ENCODE assay signal across 27 mouse cellular contexts in genomic region chr2:76051385-76051784, GRCm38 (mm10).
DNase-seq lines count a peak whose midpoint lies in the region; ATAC-seq and TF ChIP-seq lines count a peak whose summit lies in the region.
"Had no signal": no experiment of that assay in that cellular context is flagged by ENCODE, and none has a peak within 500 bp of the region (broad histone marks: within the 10 kb centered on the region; RNA-seq: fewer than 3 reads in every experiment).

No protein-coding gene starts in this region.

- 82% methylated on average over 11 of the region's 11 CpGs for WGBS in forebrain, embryonic 15.5 days
- WGBS in forebrain, embryonic 16.5 days = 78% methylated on average over 11 of the region's 11 CpGs
- 32% methylated on average over 11 of the region's 11 CpGs for WGBS in kidney, embryonic 16.5 days
- WGBS in kidney, embryonic 14.5 days = 37% methylated on average over 11 of the region's 11 CpGs
- 48% methylated on average over 11 of the region's 11 CpGs for WGBS in lung, postnatal 0 days
- WGBS in stomach, postnatal 0 days = 54% methylated on average over 11 of the region's 11 CpGs

- no peak for ATAC-seq in forebrain, embryonic 15.5 days (replicated peaks)
- ATAC-seq in forebrain, embryonic 16.5 days = no peak
- ATAC-seq in kidney, embryonic 16.5 days (ENCODE audit: low FRiP score, low TSS enrichment) = 0 out of 2 replicates have a peak, but pooled peaks have one; percentile 65
- no peak; the same call in 1 of the 2 replicates for ATAC-seq in kidney, embryonic 14.5 days (ENCODE audit: low FRiP score, low TSS enrichment)
- ATAC-seq in lung, postnatal 0 days = peak; percentile 35; the same call in 1 of the 2 replicates
- ATAC-seq in stomach, postnatal 0 days (ENCODE audit: low FRiP score, low TSS enrichment) = no peak
- ATAC-seq: liver, embryonic 12.5 days; liver, postnatal 0 days; Patski had no signal

- peak; percentile 24 for DNase-seq in lung, postnatal 0 days (ENCODE audit: low spot score)
- DNase-seq in lung, postnatal 36 days = no peak
- no peak for DNase-seq in stomach, postnatal 0 days (ENCODE audit: low spot score)
- DNase-seq: adrenal gland, postnatal 10 days; cerebellum, adult 11 months; cerebellum, adult 9-10 months; cerebellum, postnatal 36 days; embryo, embryonic 11 days; heart, adult 2 months; heart, postnatal 10 days; liver, postnatal 0 days; thymus, postnatal 4 days had no signal

- no peaks in the 10 kb centered on the region for H3K4me1 ChIP-seq in forebrain, embryonic 15.5 days
- peaks cover 7% of the 10 kb centered on the region; the same call in 1 of the 2 replicates for H3K4me1 ChIP-seq in forebrain, embryonic 16.5 days (replicated peaks; ENCODE audit: control insufficient read depth, insufficient read depth, low read length)
- H3K4me1 ChIP-seq in kidney, embryonic 16.5 days (ENCODE audit: insufficient read depth, low read length) = 0 out of 2 replicates have a peak, but pooled peaks cover 8% of the 10 kb centered on the region
- H3K4me1 ChIP-seq in kidney, embryonic 14.5 days (ENCODE audit: control insufficient read depth, insufficient read depth, low read length) = no peaks in the 10 kb centered on the region
- H3K4me1 ChIP-seq in lung, postnatal 0 days (ENCODE audit: insufficient read depth, low read depth, low read length) = no peaks in the 10 kb centered on the region
- H3K4me1 ChIP-seq in stomach, postnatal 0 days (replicated peaks; ENCODE audit: control insufficient read depth, insufficient read depth) = no peaks in the 10 kb centered on the region
- H3K4me1 ChIP-seq: embryonic facial prominence, embryonic 12.5 days; liver, embryonic 12.5 days; megakaryocyte, embryonic 14.5 days; midbrain, embryonic 12.5 days; neural tube, embryonic 12.5 days had no signal

- no peak overlapping the region for H3K4me3 ChIP-seq in forebrain, embryonic 15.5 days
- H3K4me3 ChIP-seq in forebrain, embryonic 16.5 days (replicated peaks; ENCODE audit: low read length) = no peak overlapping the region
- H3K4me3 ChIP-seq in kidney, embryonic 16.5 days (ENCODE audit: low read length) = no peak overlapping the region
- no peak overlapping the region for H3K4me3 ChIP-seq in kidney, embryonic 14.5 days (ENCODE audit: low read length)
- no peak overlapping the region for H3K4me3 ChIP-seq in lung, postnatal 0 days (ENCODE audit: low read depth, low read length)
- no peak overlapping the region for H3K4me3 ChIP-seq in stomach, postnatal 0 days (ENCODE audit: low read depth, low read length)
- H3K4me3 ChIP-seq: embryonic facial prominence, embryonic 12.5 days; heart, adult 2 months; heart, embryonic 13.5 days; hindbrain, embryonic 15.5 days; layer of hippocampus, adult 2 months; left cerebral cortex, adult 2 months; liver, embryonic 12.5 days; megakaryocyte, embryonic 14.5 days; midbrain, embryonic 12.5 days; myocyte; neural tube, embryonic 12.5 days had no signal

- H3K4me2 ChIP-seq in forebrain, embryonic 15.5 days (replicated peaks) = no peak overlapping the region
- H3K4me2 ChIP-seq in forebrain, embryonic 16.5 days (ENCODE audit: low read length) = no peak overlapping the region
- H3K4me2 ChIP-seq in kidney, embryonic 16.5 days (replicated peaks; ENCODE audit: low read depth, low read length) = 0 out of 2 replicates have a peak overlapping the region, but pooled peaks have one; percentile 18
- no peak overlapping the region for H3K4me2 ChIP-seq in kidney, embryonic 14.5 days (replicated peaks; ENCODE audit: low read depth, low read length)
- H3K4me2 ChIP-seq in lung, postnatal 0 days (replicated peaks; ENCODE audit: low read depth, low read length) = no peak overlapping the region
- no peak overlapping the region for H3K4me2 ChIP-seq in stomach, postnatal 0 days (replicated peaks; ENCODE audit: low read depth)
- H3K4me2 ChIP-seq: embryonic facial prominence, embryonic 12.5 days; heart, embryonic 13.5 days; hindbrain, embryonic 15.5 days; liver, embryonic 12.5 days; midbrain, embryonic 12.5 days; neural tube, embryonic 12.5 days had no signal

- H3K27me3 ChIP-seq in forebrain, embryonic 15.5 days = no peaks in the 10 kb centered on the region
- H3K27me3 ChIP-seq in forebrain, embryonic 16.5 days (replicated peaks; ENCODE audit: control insufficient read depth, insufficient read depth, low read length) = no peaks in the 10 kb centered on the region
- no peaks in the 10 kb centered on the region for H3K27me3 ChIP-seq in kidney, embryonic 16.5 days (ENCODE audit: insufficient read depth, low read length)
- H3K27me3 ChIP-seq in kidney, embryonic 14.5 days (ENCODE audit: control insufficient read depth, insufficient read depth, low read length) = no peaks in the 10 kb centered on the region
- H3K27me3 ChIP-seq in lung, postnatal 0 days (replicated peaks; ENCODE audit: insufficient read depth, low read length) = no peaks in the 10 kb centered on the region
- H3K27me3 ChIP-seq in stomach, postnatal 0 days (ENCODE audit: control insufficient read depth, insufficient read depth, low read length) = no peaks in the 10 kb centered on the region
- H3K27me3 ChIP-seq: embryonic facial prominence, embryonic 12.5 days; heart, embryonic 13.5 days; hindbrain, embryonic 15.5 days; liver, embryonic 12.5 days; midbrain, embryonic 12.5 days; neural tube, embryonic 12.5 days had no signal

- peak; percentile 40 for TF ChIP-seq CTCF in lung, postnatal 0 days (IDR thresholded peaks at IDR 0.05)
- TF ChIP-seq CTCF in stomach, postnatal 0 days (IDR thresholded peaks at IDR 0.05; ENCODE audit: low read depth) = peak; percentile 41

- TF ChIP-seq EP300 in lung, postnatal 0 days (IDR thresholded peaks at IDR 0.05) = no peak
- no peak for TF ChIP-seq EP300 in stomach, postnatal 0 days (optimal IDR thresholded peaks at IDR 0.05)

- H3K9ac ChIP-seq in forebrain, embryonic 15.5 days (replicated peaks) = no peak overlapping the region
- no peak overlapping the region for H3K9ac ChIP-seq in forebrain, embryonic 16.5 days (replicated peaks; ENCODE audit: low read depth, low read length)
- H3K9ac ChIP-seq in kidney, embryonic 16.5 days (replicated peaks; ENCODE audit: low read length) = no peak overlapping the region
- H3K9ac ChIP-seq in kidney, embryonic 14.5 days (ENCODE audit: low read depth, low read length) = no peak overlapping the region
- no peak overlapping the region for H3K9ac ChIP-seq in lung, postnatal 0 days (replicated peaks; ENCODE audit: low read depth)
- no peak overlapping the region for H3K9ac ChIP-seq in stomach, postnatal 0 days (ENCODE audit: low read length)
- H3K9ac ChIP-seq: embryonic facial prominence, embryonic 12.5 days; heart, embryonic 13.5 days; hindbrain, embryonic 15.5 days; liver, embryonic 12.5 days; liver, postnatal 0 days; midbrain, embryonic 12.5 days; neural tube, embryonic 12.5 days had no signal

- no peaks in the 10 kb centered on the region for H3K9me3 ChIP-seq in forebrain, embryonic 15.5 days
- H3K9me3 ChIP-seq in forebrain, embryonic 16.5 days (ENCODE audit: control insufficient read depth, low read length) = no peaks in the 10 kb centered on the region
- no peaks in the 10 kb centered on the region for H3K9me3 ChIP-seq in kidney, embryonic 16.5 days (ENCODE audit: low read length)
- no peaks in the 10 kb centered on the region for H3K9me3 ChIP-seq in kidney, embryonic 14.5 days (ENCODE audit: control insufficient read depth, low read length)
- H3K9me3 ChIP-seq in lung, postnatal 0 days (ENCODE audit: low read length) = no peaks in the 10 kb centered on the region
- no peaks in the 10 kb centered on the region for H3K9me3 ChIP-seq in stomach, postnatal 0 days (ENCODE audit: control insufficient read depth, low read length)
- H3K9me3 ChIP-seq: embryonic facial prominence, embryonic 12.5 days; heart, embryonic 13.5 days; hindbrain, embryonic 15.5 days; liver, embryonic 12.5 days; megakaryocyte, embryonic 14.5 days; midbrain, embryonic 12.5 days; neural tube, embryonic 12.5 days had no signal

- H3K36me3 ChIP-seq in forebrain, embryonic 15.5 days = no peaks in the 10 kb centered on the region
- no peaks in the 10 kb centered on the region for H3K36me3 ChIP-seq in forebrain, embryonic 16.5 days (ENCODE audit: control insufficient read depth, insufficient read depth)
- no peaks in the 10 kb centered on the region for H3K36me3 ChIP-seq in kidney, embryonic 16.5 days (ENCODE audit: insufficient read depth, low read length)
- H3K36me3 ChIP-seq in kidney, embryonic 14.5 days (ENCODE audit: control insufficient read depth, insufficient read depth, low read length) = no peaks in the 10 kb centered on the region
- no peaks in the 10 kb centered on the region for H3K36me3 ChIP-seq in lung, postnatal 0 days (ENCODE audit: insufficient read depth, low read length)
- no peaks in the 10 kb centered on the region for H3K36me3 ChIP-seq in stomach, postnatal 0 days (ENCODE audit: control insufficient read depth, insufficient read depth, low read length)
- H3K36me3 ChIP-seq: embryonic facial prominence, embryonic 12.5 days; heart, embryonic 13.5 days; hindbrain, embryonic 15.5 days; liver, embryonic 12.5 days; midbrain, embryonic 12.5 days; neural tube, embryonic 12.5 days had no signal

- H3K27ac ChIP-seq in forebrain, embryonic 15.5 days (replicated peaks) = 0 out of 2 replicates have a peak overlapping the region, but pooled peaks have one; percentile 17
- H3K27ac ChIP-seq in forebrain, embryonic 16.5 days (ENCODE audit: low read length) = no peak overlapping the region
- no peak overlapping the region; the same call in 1 of the 2 replicates for H3K27ac ChIP-seq in kidney, embryonic 16.5 days (ENCODE audit: low read length)
- no peak overlapping the region for H3K27ac ChIP-seq in kidney, embryonic 14.5 days (ENCODE audit: low read depth, low read length)
- H3K27ac ChIP-seq in lung, postnatal 0 days (ENCODE audit: low read length) = no peak overlapping the region
- H3K27ac ChIP-seq in stomach, postnatal 0 days (replicated peaks) = no peak overlapping the region
- H3K27ac ChIP-seq: embryonic facial prominence, embryonic 12.5 days; heart, adult 2 months; heart, embryonic 13.5 days; hindbrain, embryonic 15.5 days; layer of hippocampus, adult 2 months; left cerebral cortex, adult 2 months; liver, embryonic 12.5 days; midbrain, embryonic 12.5 days; neural tube, embryonic 12.5 days had no signal

Comparison
In these comparisons a context has a peak if more than half of its experiments do, and no peak if none do; other contexts are left out.
1. ATAC-seq: peak in kidney, embryonic 16.5 days (single experiment) and lung, postnatal 0 days (single experiment); none in forebrain, embryonic 15.5 days (single experiment), forebrain, embryonic 16.5 days (single experiment), kidney, embryonic 14.5 days (single experiment) and stomach, postnatal 0 days (single experiment).